Mouse (Mus musculus) B cell, adult 67 days (primary cell): ENCODE measurements around the gene Luzp2. TPM values are rescaled to one million over a fixed set of nuclear protein-coding genes. Genes with fewer than 3 reads are reported as not detected.

ENCODE experiments used
- total RNA-seq, 2 experiments: library from RNA; stranded (reverse); gene quantifications; 4 replicates each; pipeline ENCODE4 v1.2.4; 2023

The Luzp2 gene
- not detected for total RNA-seq

DNA sequence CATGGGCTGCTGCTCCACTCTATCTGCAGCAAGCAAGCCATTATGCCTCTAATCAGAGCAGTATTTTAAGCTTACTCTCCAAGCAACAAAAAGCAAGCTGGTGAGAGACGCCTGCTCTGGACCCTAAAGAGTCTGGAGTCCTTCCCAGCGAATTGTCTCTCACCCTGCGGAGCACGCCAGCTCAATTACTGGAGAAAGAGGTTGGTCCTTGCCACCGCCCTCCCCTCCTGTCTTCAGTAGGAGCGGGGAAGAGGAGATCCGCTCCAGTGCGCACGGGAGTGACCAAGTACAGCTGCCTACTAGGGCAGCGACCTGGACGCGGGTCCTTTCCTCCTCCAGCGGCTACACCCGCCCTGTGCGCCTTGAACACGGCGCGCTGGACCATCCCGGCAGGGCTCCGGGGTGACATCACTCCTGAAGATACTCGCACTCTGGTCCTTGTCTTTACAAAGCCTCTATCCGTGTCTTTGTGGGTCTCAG lies at the start of gene Luzp2:
TSS of gene Luzp2 (plus strand) at position 127 of the 480 bp plus-strand sequence.

